Mouse (Mus musculus) liver, adult 2 months (tissue): ENCODE measurements at regions not wholly inside any gene's neighbourhood (a gene's known extent, or its start where the extent isn't known, plus 50 kb on each side); places are given as distances from the start of the nearest gene placed in this dataset.

Experiments
- DNase-seq: peaks from one replicate; pipeline ENCODE4 v3.0.0-alpha.2; 2011; ENCODE audit warnings: low read depth, low spot score; ENCODE audit errors: extremely low read depth
- H3K27ac ChIP-seq: fragments of 200-500 bp; replicated peaks from 2 replicates; pipeline ENCODE4 v1.5.1; 2012; ENCODE audit warnings: low read depth, mild to moderate bottlenecking, control low read depth, inconsistent platforms, low read length; ENCODE audit not compliant: insufficient read depth
- H3K27me3 ChIP-seq: fragments of 200-500 bp; 2 replicates; pipeline ENCODE4 v1.6.1; 2012; ENCODE audit warnings: mild to moderate bottlenecking, moderate library complexity, low read length, inconsistent platforms; ENCODE audit not compliant: control insufficient read depth, insufficient read depth
- H3K36me3 ChIP-seq: fragments of 200-500 bp; 2 replicates; pipeline ENCODE4 v1.6.1; 2012; ENCODE audit warnings: low read length, inconsistent platforms; ENCODE audit not compliant: control insufficient read depth, insufficient read depth
- H3K4me1 ChIP-seq: fragments of 200-500 bp; 2 replicates; pipeline ENCODE4 v1.6.1; 2011; ENCODE audit warnings: low read length; ENCODE audit not compliant: control insufficient read depth, insufficient read depth
- H3K4me3 ChIP-seq: fragments of 200-500 bp; 2 replicates; pipeline ENCODE4 v1.5.1; 2011; ENCODE audit warnings: low read depth, mild to moderate bottlenecking, control low read depth, low read length, moderate library complexity; ENCODE audit not compliant: insufficient read depth
- H3K79me2 ChIP-seq: fragments of 200-500 bp; 2 replicates; pipeline ENCODE4 v1.6.1; 2012; ENCODE audit warnings: inconsistent platforms, mild to moderate bottlenecking, low read length, moderate library complexity; ENCODE audit not compliant: control insufficient read depth, insufficient read depth
- H3K9ac ChIP-seq: fragments of 200-500 bp; 2 replicates; pipeline ENCODE4 v1.6.1; 2012; ENCODE audit warnings: low read depth, mild to moderate bottlenecking, control low read depth, inconsistent platforms, low read length
- CTCF ChIP-seq: fragments of 200-500 bp; IDR thresholded peaks from 2 replicates; pipeline ENCODE4 v1.5.1; 2011; ENCODE audit warnings: low read depth, low read length, control low read depth
- POLR2A ChIP-seq: fragments of 200-500 bp; IDR thresholded peaks from 2 replicates; pipeline ENCODE4 v1.6.1; 2011; ENCODE audit warnings: low read length, control low read depth; ENCODE audit not compliant: insufficient read depth; ENCODE audit errors: extremely low read depth
- WGBS: fragments of 180-500 bp; shearing (Covaris S2); methylation state at CpG from one replicate; pipeline ENCODE4 v1.1.7; 2018; 5-methylcytosine and 5-hydroxymethylcytosine counted together

DNA sequence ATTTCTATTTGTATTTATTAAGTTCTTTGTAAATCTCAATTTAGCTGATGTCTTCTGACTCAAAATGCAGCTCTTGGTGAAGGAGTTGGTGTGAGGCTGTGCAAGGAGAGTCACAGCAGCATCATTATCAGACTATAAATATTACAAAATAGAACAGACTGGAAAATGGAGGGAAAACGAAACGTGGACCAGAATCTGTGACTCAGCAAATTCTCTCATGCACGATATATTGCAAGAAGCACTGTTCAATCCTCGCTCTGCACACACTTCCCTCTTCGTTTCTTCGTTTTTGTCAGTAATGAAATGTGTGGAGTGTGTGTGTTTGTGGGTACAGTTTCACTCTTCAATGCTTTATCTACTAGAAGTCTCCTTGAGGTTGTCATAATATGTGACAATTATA lies 215.5 kb downstream of the Ktn1 start:
- Histone ChIP-seq H3K4me1 (no peaks in the 10 kb centered on the region), H3K36me3 (no peaks in the 10 kb centered on the region), H3K27me3 (no peaks in the 10 kb centered on the region), H3K27ac (no peak overlapping the region), H3K4me3 (no peak overlapping the region), H3K9ac (no peak overlapping the region), H3K79me2 (no peaks in the 10 kb centered on the region)
- TF ChIP-seq CTCF (no peak), POLR2A (no peak)
- no peak for DNase-seq
- 77% methylated on average over 6 of the region's 6 CpGs for WGBS

- Histone ChIP-seq H3K27me3 (no peaks in the 10 kb centered on the region), H3K4me3 (no peak overlapping the region), H3K9ac (no peak overlapping the region), H3K36me3 (no peaks in the 10 kb centered on the region), H3K27ac (no peak overlapping the region), H3K79me2 (no peaks in the 10 kb centered on the region), H3K4me1 (no peaks in the 10 kb centered on the region)
- 76% methylated on average over 2 of the region's 2 CpGs for WGBS
- DNase-seq: no peak
- no peak for TF ChIP-seq POLR2A
Observed at GRCm38 (mm10) chr14:47867017-47867416, 218.8 kb downstream of the Ktn1 start.

- no peaks in the 10 kb centered on the region for H3K36me3 ChIP-seq
- no peak overlapping the region for H3K27ac ChIP-seq
- H3K4me3 ChIP-seq: no peak overlapping the region
- WGBS: 80% methylated on average over 3 of the region's 3 CpGs
- H3K4me1 ChIP-seq: no peaks in the 10 kb centered on the region
- H3K79me2 ChIP-seq: no peaks in the 10 kb centered on the region
- no peak for DNase-seq
- no peak for TF ChIP-seq POLR2A
- no peak for TF ChIP-seq CTCF
- H3K27me3 ChIP-seq: no peaks in the 10 kb centered on the region
- H3K9ac ChIP-seq: no peak overlapping the region
Observed at GRCm38 (mm10) chr14:47868258-47868780, 220.1 kb downstream of the Ktn1 start.

- TF ChIP-seq POLR2A (no peak), CTCF (no peak)
Observed at GRCm38 (mm10) chr14:47876585-47876984, 228.3 kb downstream of the Ktn1 start.

DNA sequence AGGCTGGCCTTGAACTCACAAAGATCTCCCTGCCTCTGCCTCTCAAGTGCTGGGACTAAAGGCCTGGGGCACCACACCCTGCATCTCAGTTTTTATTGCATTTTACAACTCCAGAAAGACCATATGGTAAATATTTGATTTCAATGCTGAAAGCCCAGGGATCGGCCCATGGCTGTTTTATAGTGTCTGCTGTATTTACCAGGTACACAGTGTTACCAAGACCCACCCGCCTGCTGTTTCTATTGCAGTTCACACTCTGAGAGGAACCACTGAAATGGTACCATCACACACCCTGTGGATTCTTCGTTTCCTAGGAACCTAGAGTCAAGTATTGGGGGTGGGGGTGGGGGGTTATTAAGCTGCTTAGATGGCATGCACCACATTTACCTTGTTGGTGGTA lies 228.9 kb downstream of the Ktn1 start:
- DNase-seq: no peak
- no peaks in the 10 kb centered on the region for H3K27me3 ChIP-seq

More at GRCm38 (mm10) chr14:47876585-47876984, 228.3 kb downstream of the Ktn1 start:
- Histone ChIP-seq H3K9ac (no peak overlapping the region), H3K79me2 (no peaks in the 10 kb centered on the region), H3K27ac (no peak overlapping the region), H3K4me1 (no peaks in the 10 kb centered on the region), H3K27me3 (no peaks in the 10 kb centered on the region), H3K4me3 (no peak overlapping the region), H3K36me3 (no peaks in the 10 kb centered on the region)
- DNase-seq: no peak
- WGBS: 68% methylated on average over 5 of the region's 5 CpGs

DNA sequence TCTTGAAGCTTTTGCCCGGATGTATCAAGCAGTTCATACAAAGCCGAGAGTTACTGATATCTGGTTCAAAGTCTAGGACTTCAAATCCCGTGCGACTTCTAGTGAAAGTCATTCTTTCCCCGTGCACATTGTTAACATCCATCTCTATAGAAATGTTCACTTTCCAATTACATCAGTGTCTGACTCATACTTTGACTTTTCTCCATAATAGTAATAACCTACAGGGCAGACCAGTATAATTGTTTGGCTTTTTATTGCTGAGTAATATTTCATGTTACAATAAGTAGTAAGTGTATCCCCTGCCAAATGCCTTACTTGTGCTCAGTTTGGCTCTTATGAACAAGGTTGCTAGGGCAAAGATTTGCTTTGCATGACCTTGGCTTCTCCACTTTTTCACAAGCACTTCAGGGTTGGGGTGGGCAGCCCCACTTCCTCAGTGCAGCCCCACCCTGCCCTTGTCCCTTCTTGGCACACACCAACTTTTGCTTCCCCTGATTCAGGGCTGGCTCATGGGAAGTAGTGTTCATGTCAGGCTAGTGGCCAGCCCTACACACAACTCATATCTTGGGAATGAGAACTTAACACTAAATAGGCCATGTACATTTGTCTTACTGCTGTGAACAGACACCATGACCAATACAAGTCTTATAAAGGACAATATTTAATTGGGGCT lies 229.7 kb downstream of the Ktn1 start:
- Histone ChIP-seq H3K9ac (no peak overlapping the region), H3K4me1 (no peaks in the 10 kb centered on the region), H3K27me3 (no peaks in the 10 kb centered on the region), H3K4me3 (no peak overlapping the region), H3K79me2 (no peaks in the 10 kb centered on the region), H3K27ac (no peak overlapping the region), H3K36me3 (no peaks in the 10 kb centered on the region)
- 96% methylated on average over 5 of the region's 5 CpGs for WGBS
- no peak for DNase-seq
- TF ChIP-seq POLR2A (no peak), CTCF (no peak)

More for the DNA sequence above, 228.9 kb downstream of the Ktn1 start:
- H3K27ac ChIP-seq: no peak overlapping the region
- H3K4me3 ChIP-seq: no peak overlapping the region
- TF ChIP-seq POLR2A (no peak), CTCF (no peak)
- H3K9ac ChIP-seq: no peak overlapping the region
- WGBS: 91% methylated on average over 3 of the region's 3 CpGs
- H3K36me3 ChIP-seq: no peaks in the 10 kb centered on the region
- no peaks in the 10 kb centered on the region for H3K79me2 ChIP-seq
- H3K4me1 ChIP-seq: no peaks in the 10 kb centered on the region
